Mouse (Mus musculus) ES-E14 (cell line): Measurements from ENCODE around the gene Alkbh4.

Experiments
- CHD2 ChIP-seq: IDR thresholded peaks from 2 replicates; pipeline ENCODE4 v1.6.1; 2014; ENCODE audit warnings: mild to moderate bottlenecking, low read depth, low read length, inconsistent platforms
- HCFC1 ChIP-seq: IDR thresholded peaks from 2 replicates; pipeline ENCODE4 v1.6.1; 2012; ENCODE audit warnings: low read length, inconsistent platforms, borderline replicate concordance; ENCODE audit not compliant: insufficient read depth
- MAFK ChIP-seq: IDR thresholded peaks from 2 replicates; pipeline ENCODE4 v1.6.1; 2014; ENCODE audit warnings: mild to moderate bottlenecking, low read depth, low read length, inconsistent platforms; ENCODE audit not compliant: insufficient read depth
- ZC3H11A ChIP-seq: IDR thresholded peaks from 2 replicates; pipeline ENCODE4 v1.6.1; 2012; ENCODE audit warnings: low read depth, mild to moderate bottlenecking, inconsistent platforms, low read length, borderline replicate concordance
- ZNF384 ChIP-seq: IDR thresholded peaks from 2 replicates; pipeline ENCODE4 v1.6.1; 2012; ENCODE audit warnings: low read depth, low read length, inconsistent platforms

DNA sequence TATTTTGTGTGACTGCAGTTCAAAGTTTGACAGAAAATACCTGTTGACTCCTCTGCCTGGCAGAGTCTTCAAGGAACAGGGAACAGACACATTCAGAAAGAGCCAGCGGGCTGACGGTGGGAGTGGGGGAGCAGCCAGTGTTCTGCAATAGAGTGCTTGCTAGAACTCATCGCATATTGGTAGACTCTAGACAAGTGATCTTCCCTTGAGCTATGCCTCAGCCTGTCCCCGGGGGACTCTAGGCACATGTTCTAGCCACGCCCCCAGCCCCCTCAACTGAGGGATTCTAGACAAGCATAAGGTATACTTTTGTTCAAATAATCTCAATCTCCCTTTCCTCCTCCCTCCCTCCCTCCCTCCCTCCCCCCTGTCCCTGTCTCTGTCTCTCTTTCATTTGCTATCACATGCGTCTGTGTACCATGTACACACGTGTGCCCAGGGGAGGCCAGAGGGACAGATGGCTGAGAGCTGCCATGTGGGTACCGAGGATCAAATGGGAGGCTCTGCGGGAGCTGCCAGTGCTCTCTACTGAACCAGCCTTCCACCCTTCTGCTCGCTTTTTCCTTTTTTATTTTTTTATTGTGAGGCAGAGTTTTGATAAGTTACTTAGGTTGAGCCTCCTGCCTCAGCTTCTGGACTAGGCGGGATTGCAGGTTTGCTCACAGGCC is 28.0 kb downstream of the Alkbh4 start:
- TF ChIP-seq ZNF384 (no peak), ZC3H11A (no peak), HCFC1 (no peak), CHD2 (no peak), MAFK (no peak)
